Mouse (Mus musculus): ENCODE measurements around the gene Magi2.

DNA sequence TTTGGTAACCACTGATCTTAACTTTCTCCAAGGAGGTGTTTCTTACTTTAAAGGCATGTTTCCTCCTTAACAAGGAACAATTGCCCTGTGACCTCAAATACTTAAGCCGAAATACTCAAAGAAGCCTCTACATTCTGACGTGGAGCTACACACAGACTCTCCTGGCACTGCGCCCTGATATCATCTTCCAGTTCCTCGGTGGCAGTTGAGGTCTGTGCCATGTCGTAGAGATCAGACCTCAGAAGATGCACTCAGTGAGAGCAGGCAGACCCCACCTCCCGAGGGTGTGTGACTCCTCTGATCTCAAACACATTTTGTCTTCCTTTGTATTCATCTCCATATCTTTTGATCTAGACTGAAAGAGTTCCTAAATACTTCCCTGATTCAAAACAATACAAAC is 1073.0 kb downstream of the Magi2 start:
- no peak for TF ChIP-seq POLR2A (IDR thresholded peaks at IDR 0.05; ENCODE audit: low read depth, low read length)
- TF ChIP-seq CTCF (IDR thresholded peaks at IDR 0.05; ENCODE audit: extremely low read depth, insufficient read depth, insufficient read length, insufficient replicate concordance), result no peak
